Mouse (Mus musculus) hindbrain, embryonic 12.5 days (tissue): ENCODE data around the gene S1pr5. TPM values are rescaled to one million over a fixed set of nuclear protein-coding genes. Genes with fewer than 3 reads are reported as not detected.
A peak's percentile ranks its signal among the peaks of the same experiment; 100 is the strongest.
"Not testable (repeated sequence)": the region's sequence is repeated elsewhere in the genome, so short reads cannot be mapped to it uniquely, and the experiment has no call there.

Experiments used
- ATAC-seq: fragments of 200-750 bp; cut with Nextera tagmentation; 2 replicates; pipeline ENCODE4 v1.8.0; 2017; ENCODE audit warnings: moderate TSS enrichment; ENCODE audit not compliant: low FRiP score
- H3K27ac ChIP-seq: fragments of 300-500 bp; sonication (generic); 2 replicates; pipeline ENCODE4 v1.5.1; 2016; ENCODE audit warnings: mild to moderate bottlenecking
- H3K27me3 ChIP-seq: fragments of 300-500 bp; sonication (generic); 2 replicates; pipeline ENCODE4 v1.6.1; 2016; ENCODE audit warnings: mild to moderate bottlenecking
- H3K36me3 ChIP-seq: fragments of 300-500 bp; sonication (generic); 2 replicates; pipeline ENCODE4 v1.6.1; 2016; ENCODE audit warnings: mild to moderate bottlenecking
- H3K4me1 ChIP-seq: fragments of 300-500 bp; sonication (generic); 2 replicates; pipeline ENCODE4 v1.6.1; 2016
- H3K4me2 ChIP-seq: fragments of 300-500 bp; sonication (generic); replicated peaks from 2 replicates; pipeline ENCODE4 v1.6.1; 2016; ENCODE audit warnings: mild to moderate bottlenecking
- H3K4me3 ChIP-seq: fragments of 300-500 bp; sonication (generic); 2 replicates; pipeline ENCODE4 v1.5.1; 2016; ENCODE audit warnings: mild to moderate bottlenecking
- H3K9ac ChIP-seq: fragments of 300-500 bp; sonication (generic); 2 replicates; pipeline ENCODE4 v1.6.1; 2016; ENCODE audit warnings: mild to moderate bottlenecking, moderate library complexity
- H3K9me3 ChIP-seq: fragments of 300-500 bp; sonication (generic); replicated peaks from 2 replicates; pipeline ENCODE4 v1.6.1; 2016; ENCODE audit warnings: mild to moderate bottlenecking
- WGBS: fragments of 180-500 bp; shearing (Covaris S2); methylation state at CpG from one replicate; pipeline ENCODE4 v1.1.7; 2016; 5-methylcytosine and 5-hydroxymethylcytosine counted together
- polyA plus RNA-seq: library from polyadenylated mRNA; unstranded; fragments of >200 nt; fragmentation: Nextera tagmentation; extraction: Ambion mirVana; gene quantifications from 2 replicates; pipeline ENCODE4 v1.2.1, GENCODE M21; 2016

Gene S1pr5
- polyA plus RNA-seq, result 1.5 and 1.9 TPM in 2 replicates

DNA sequence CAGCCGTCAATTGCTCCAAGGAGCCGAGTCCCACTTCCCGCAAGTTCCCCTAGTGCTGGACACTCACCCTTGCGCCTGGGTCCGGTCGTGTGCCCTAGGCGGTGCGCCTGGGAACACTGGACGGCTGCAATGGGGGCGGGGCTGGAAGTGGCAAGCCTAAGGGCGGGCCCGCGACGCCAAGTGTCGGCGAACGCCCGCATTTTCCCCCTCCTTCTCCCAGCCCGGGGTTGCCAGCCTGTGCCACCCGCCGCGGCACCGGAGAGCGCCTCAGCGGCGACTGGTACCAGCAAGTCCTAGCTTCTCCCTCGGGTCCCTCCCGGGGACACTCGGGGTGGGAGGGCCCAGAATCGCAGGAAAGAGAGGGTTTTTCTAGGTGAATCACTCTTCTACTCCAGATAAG, at the start of gene S1pr5:
S1pr5 (minus strand) TSS at position 118 of the 400 bp plus-strand sequence.
- H3K9ac ChIP-seq, result peak within 1 kb of the TSS; percentile 18; the same call in 1 of the 2 replicates
- no peak for ATAC-seq
- H3K4me1 ChIP-seq, result peaks cover 27% of the 10 kb centered on the region
- no peaks in the 10 kb centered on the region for H3K9me3 ChIP-seq
- no peaks in the 10 kb centered on the region for H3K36me3 ChIP-seq
- H3K27ac ChIP-seq, result no peak within 1 kb of the TSS
- 1% methylated on average over 30 of the region's 30 CpGs for WGBS
- peaks cover 93% of the 10 kb centered on the region for H3K27me3 ChIP-seq
- H3K4me2 ChIP-seq, result peak within 1 kb of the TSS; percentile 34
- H3K4me3 ChIP-seq, result peak within 1 kb of the TSS; percentile 20

DNA sequence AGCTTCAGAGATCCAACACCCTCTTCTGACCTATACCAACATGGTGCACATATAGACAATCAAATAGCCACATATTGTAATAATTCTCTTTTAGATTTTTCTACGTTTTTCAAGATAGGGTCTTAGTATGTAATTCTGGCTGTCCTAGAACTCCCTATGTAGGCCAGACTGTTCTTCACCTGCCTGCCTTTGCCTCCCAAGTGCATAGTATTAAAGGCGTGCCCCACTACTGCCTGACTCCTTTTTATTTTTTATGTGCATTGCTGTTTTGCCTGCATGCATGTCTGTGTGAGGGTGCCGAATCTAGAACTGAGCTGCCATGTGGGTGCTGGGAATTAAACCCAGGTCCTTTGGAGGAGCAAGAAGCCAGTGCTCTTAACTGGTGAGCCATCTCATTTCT, 44.0 kb upstream of the S1pr5 start:
- Histone ChIP-seq H3K4me2 (no peak overlapping the region), H3K9me3 (no peaks in the 10 kb centered on the region), H3K27me3 (no peaks in the 10 kb centered on the region), H3K4me3 (no peak overlapping the region), H3K36me3 (no peaks in the 10 kb centered on the region), H3K27ac (no peak overlapping the region), H3K4me1 (peaks cover 21% of the 10 kb centered on the region), H3K9ac (no peak overlapping the region)
- 93% methylated on average over 3 of the region's 3 CpGs for WGBS
- no peak for ATAC-seq

DNA sequence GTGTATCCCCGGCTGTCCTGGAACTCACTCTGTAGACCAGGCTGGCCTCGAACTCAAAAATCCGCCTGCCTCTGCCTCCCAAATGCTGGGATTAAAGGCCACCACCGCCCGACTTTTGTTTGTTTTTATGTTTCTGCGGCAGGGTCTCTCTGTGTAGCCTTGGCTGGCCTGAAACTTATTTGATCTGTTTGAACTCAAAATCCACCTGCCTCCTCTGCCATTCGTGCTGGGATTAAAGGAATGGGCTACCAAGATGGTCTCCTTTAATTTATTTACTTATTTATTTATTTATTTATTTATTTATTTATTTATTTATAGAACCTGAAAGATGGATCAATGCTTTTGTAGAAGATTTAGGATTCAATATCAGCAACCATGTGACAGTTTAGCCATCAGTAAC, 43.6 kb upstream of the S1pr5 start:
- ATAC-seq, H3K27me3 ChIP-seq, H3K36me3 ChIP-seq, H3K9me3 ChIP-seq, H3K9ac ChIP-seq: not testable (repeated sequence)
- 24% methylated on average over 7 of the region's 7 CpGs for WGBS
- Histone ChIP-seq H3K4me3 (peak overlapping the region; percentile 81), H3K4me1 (peaks cover 25% of the 10 kb centered on the region), H3K4me2 (peak overlapping the region; percentile 71), H3K27ac (peak overlapping the region; percentile 78)

DNA sequence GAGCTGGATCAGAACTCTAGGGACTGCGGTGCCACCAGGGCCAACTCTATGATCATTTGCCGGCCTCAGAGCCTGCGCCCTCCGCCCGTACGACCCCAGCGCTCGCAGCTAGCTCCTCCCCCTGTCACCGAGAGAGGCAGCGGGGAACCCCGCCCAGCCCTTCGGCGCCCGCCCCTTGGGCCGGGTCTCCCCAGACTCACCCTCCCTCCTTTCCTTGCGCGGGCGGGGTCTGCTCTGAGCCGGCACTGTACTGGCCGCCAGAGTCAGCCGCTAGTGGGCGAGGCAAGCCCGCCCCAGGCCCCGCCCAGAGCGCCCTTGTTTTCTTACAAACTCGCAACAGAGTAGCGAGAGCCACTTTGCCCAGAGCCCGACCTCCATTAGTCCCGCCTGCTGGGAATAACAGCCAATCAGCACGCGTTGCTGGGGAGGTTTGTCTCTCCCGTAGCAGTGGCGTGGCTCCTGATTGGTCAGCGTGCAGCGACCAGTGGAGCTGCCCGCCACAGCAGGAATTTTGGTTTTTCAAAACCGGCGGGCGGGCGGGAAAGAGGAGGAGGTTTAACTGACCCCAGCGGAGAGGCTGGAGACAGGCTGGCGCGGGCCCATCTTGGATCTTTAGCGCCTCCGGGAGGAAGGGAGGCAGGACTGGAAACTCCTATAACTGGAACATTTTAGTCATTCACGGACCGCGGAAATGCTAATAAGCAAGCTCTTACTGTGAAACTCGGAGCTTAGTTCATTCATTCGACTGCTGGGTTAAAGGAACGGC, 43.0 kb upstream of the S1pr5 start, which contains the start of gene Cdkn2d:
Cdkn2d (minus strand) TSS at position 386 of the 766 bp plus-strand sequence.
- under 1% methylated on average over 51 of the region's 51 CpGs for WGBS
- Histone ChIP-seq H3K9me3 (no peaks in the 10 kb centered on the region), H3K36me3 (no peaks in the 10 kb centered on the region), H3K27me3 (no peaks in the 10 kb centered on the region), H3K4me2 (peak within 1 kb of the TSS; percentile 71), H3K27ac (peak within 1 kb of the TSS; percentile 89), H3K9ac (peak within 1 kb of the TSS; percentile 84), H3K4me1 (peaks cover 32% of the 10 kb centered on the region), H3K4me3 (peak within 1 kb of the TSS; percentile 81)
- ATAC-seq, result peak; percentile 96

DNA sequence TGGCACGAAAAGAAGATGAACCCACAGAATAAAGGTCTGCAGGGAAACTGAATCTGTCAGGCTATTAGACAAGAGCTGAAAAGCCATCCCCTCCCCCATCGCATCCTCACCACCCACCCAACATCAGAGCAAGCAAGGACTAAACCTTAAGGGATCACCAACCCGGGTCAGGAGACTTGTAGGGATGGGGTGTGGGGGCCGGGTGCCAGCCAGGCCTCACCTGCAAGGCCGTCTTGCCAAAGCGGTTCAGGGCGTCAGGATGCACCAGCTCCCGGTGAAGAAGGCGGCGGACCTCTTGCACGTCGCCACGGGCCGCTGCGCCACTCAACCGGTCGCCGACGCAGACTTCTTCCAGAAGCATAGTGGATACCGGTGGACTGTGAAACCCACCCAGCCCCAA, 42.3 kb upstream of the S1pr5 start:
- Histone ChIP-seq H3K27me3 (no peaks in the 10 kb centered on the region), H3K36me3 (no peaks in the 10 kb centered on the region), H3K9me3 (no peaks in the 10 kb centered on the region), H3K27ac (peak overlapping the region; percentile 89), H3K9ac (peak overlapping the region; percentile 84), H3K4me3 (peak overlapping the region; percentile 81), H3K4me1 (peaks cover 32% of the 10 kb centered on the region), H3K4me2 (peak overlapping the region; percentile 71)
- ATAC-seq, result no peak
- WGBS, result under 1% methylated on average over 20 of the region's 20 CpGs

DNA sequence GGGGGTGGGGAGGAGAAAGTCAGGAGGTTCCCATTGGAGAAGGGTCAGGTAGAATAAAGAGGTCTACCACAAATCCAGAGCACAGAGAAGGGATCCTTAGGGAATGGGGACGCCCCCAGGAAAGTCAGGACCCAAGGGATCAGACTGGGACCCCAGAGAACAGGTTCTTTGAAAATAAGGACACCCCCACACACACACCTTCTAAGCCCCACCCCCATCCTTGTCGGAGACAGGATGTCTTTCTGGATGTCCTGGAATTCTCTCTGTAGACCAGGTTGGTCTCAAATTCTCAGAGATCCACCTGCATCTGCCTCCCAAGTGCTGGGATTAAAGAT, 41.1 kb upstream of the S1pr5 start:
- H3K4me1 ChIP-seq, result peaks cover 32% of the 10 kb centered on the region
- WGBS, result 83% methylated on average over 2 of the region's 2 CpGs
- 0 out of 2 replicates have a peak overlapping the region, but pooled peaks have one; percentile 81 for H3K4me3 ChIP-seq
- no peaks in the 10 kb centered on the region for H3K9me3 ChIP-seq
- H3K4me2 ChIP-seq, result peak overlapping the region; percentile 71
- ATAC-seq, result no peak
- no peak overlapping the region for H3K9ac ChIP-seq
- H3K36me3 ChIP-seq, result peaks cover 10% of the 10 kb centered on the region
- no peaks in the 10 kb centered on the region for H3K27me3 ChIP-seq
- no peak overlapping the region for H3K27ac ChIP-seq

DNA sequence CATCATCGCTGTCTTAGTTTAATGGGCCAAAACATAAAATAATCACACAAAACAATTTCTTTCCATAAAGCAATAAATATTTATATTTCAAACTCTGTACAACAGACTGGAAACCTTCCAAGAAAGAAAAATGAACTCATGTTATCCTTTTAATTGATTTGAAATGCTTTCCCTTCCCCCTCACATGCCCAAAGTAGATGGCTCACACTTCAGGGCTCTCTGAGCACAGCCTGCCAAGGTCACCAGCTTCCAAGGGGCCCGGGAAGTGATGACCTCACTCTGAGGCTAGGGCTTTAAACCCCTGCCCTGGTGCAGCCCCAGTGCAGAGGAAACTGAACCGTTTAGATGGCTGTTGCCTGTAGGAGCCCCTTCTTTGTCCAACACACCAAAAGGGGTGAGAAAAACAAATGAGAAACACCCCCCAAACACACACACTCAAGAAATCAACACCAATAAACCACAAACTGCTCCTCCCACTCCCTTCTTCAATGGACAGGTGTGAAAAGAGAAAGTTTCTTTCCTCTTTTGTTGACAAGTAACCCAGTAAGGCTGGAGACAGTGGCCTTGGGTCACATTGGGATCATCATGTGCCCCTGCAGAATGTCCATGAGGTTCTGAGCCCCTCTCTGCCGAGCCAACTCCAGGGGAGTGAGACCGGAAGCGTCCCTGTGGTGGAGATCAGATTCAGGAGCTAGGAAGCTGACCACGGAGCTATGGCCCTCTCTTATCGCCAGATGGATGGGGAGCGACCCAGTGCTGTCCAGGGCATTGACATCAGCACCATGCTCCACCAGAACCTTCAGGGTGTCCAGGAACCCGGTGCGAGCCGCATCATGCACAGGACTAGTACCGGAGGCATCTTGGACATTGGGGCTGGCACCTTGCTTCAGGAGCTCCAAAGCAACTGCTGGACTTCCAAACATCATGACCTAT, 40.4 kb upstream of the S1pr5 start:
- WGBS, result 79% methylated on average over 13 of the region's 13 CpGs
- no peak for ATAC-seq
- Histone ChIP-seq H3K4me1 (peaks cover 32% of the 10 kb centered on the region), H3K4me2 (peak overlapping the region; percentile 71), H3K27me3 (no peaks in the 10 kb centered on the region), H3K4me3 (peak overlapping the region; percentile 81), H3K9me3 (no peaks in the 10 kb centered on the region), H3K27ac (peak overlapping the region; percentile 85), H3K36me3 (peaks cover 17% of the 10 kb centered on the region), H3K9ac (peak overlapping the region; percentile 78)

DNA sequence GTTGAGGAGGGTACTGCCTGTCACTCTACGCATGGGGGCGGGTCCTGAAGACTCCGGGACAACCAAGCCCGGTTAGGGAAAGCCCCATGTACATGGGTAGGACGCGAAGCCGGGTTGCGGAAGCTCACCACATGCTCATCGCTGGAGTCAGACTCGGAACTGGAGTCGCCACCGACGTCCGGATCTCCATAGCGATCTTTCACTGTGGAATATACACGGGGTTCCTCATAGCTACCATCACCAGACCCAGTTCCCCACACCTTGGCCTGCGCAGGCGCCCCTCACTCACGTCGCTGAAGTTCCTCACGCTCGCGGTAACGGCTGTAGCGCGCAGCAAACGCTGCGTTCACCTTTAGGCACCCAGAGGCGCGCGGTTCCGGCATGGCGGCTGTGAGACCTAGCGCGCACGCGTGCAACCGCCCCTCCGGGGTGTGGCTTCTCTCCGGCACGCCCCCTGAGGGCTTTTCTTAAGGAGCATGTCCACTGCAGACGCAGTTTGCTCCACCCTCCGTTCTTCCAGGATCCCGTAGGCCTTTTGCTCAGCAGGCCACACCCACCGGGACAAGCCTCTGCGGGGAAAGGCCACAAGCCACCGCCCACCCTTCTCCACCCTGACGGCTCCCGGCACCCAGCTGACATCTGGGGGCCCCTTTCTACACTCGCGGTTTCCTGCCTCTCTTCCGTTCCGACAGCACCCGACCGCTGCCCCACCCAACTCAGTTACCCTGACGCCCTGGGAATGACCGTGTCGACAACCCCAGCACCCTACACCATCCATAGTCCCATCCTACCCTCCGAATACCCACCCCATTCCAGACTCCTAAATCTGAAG, 39.5 kb upstream of the S1pr5 start, which contains the start of gene Kri1:
Kri1 (minus strand) TSS at position 399 of the 832 bp plus-strand sequence.
- peaks cover 32% of the 10 kb centered on the region for H3K4me1 ChIP-seq
- H3K9ac ChIP-seq, result peak within 1 kb of the TSS; percentile 78
- no peaks in the 10 kb centered on the region for H3K27me3 ChIP-seq
- H3K36me3 ChIP-seq, result peaks cover 20% of the 10 kb centered on the region
- 1% methylated on average over 59 of the region's 59 CpGs for WGBS
- peak within 1 kb of the TSS; percentile 85 for H3K27ac ChIP-seq
- H3K4me3 ChIP-seq, result peak within 1 kb of the TSS; percentile 81
- peak; percentile 76 for ATAC-seq
- no peaks in the 10 kb centered on the region for H3K9me3 ChIP-seq
- H3K4me2 ChIP-seq, result peak within 1 kb of the TSS; percentile 71

DNA sequence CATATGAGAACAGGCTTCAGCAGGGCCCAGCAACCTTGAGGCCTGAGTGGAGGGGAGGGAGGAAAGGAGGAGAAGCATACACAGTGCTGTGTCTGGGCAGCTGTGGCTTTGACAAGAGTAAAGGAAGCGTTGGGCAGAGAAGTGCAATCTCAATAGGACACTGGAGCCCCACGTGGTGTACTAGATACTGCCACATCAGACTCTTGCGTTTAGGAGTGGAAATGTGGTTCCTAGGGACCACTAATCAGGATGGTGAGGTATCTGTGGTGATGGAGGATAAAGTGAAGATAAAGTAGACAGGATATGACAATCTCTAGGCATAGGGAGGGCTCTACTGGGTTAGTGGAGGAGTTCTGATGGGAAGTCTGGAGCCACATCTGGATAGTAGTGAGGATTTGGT, 38.5 kb upstream of the S1pr5 start:
- H3K9ac ChIP-seq, result peak overlapping the region; percentile 78; the same call in 1 of the 2 replicates
- peaks cover 28% of the 10 kb centered on the region for H3K36me3 ChIP-seq
- H3K27ac ChIP-seq, result no peak overlapping the region
- no peaks in the 10 kb centered on the region for H3K9me3 ChIP-seq
- H3K27me3 ChIP-seq, result no peaks in the 10 kb centered on the region
- WGBS, result 63% methylated on average over 3 of the region's 3 CpGs
- H3K4me1 ChIP-seq, result peaks cover 32% of the 10 kb centered on the region
- H3K4me3 ChIP-seq, result peak overlapping the region; percentile 81
- ATAC-seq, result no peak
- peak overlapping the region; percentile 71 for H3K4me2 ChIP-seq

DNA sequence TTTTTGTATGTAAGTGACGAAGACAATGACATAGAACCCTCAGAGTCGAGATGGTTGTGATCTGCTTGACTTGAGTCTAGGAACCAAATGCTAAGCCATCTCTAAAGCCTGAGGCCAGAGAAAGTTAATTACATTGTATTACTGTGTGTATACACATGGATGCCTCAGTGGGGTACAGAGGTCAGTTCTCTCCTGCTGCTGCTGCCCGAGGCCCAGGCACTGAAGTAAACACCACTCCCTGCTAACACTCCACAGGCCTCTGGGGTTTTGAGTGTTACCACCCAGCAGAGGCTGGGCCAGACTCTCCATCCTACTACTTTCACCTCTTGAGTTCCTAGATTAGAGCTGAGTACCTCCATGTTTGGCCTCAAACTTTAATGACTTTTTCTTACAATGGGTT, 35.8 kb upstream of the S1pr5 start:
- H3K36me3 ChIP-seq, result peaks cover 53% of the 10 kb centered on the region
- no peak overlapping the region for H3K4me2 ChIP-seq
- no peak overlapping the region for H3K9ac ChIP-seq
- H3K9me3 ChIP-seq, result no peaks in the 10 kb centered on the region
- 72% methylated on average over 3 of the region's 3 CpGs for WGBS
- peaks cover 21% of the 10 kb centered on the region for H3K4me1 ChIP-seq
- H3K27ac ChIP-seq, result no peak overlapping the region
- H3K4me3 ChIP-seq, result no peak overlapping the region
- ATAC-seq, result no peak
- no peaks in the 10 kb centered on the region for H3K27me3 ChIP-seq

DNA sequence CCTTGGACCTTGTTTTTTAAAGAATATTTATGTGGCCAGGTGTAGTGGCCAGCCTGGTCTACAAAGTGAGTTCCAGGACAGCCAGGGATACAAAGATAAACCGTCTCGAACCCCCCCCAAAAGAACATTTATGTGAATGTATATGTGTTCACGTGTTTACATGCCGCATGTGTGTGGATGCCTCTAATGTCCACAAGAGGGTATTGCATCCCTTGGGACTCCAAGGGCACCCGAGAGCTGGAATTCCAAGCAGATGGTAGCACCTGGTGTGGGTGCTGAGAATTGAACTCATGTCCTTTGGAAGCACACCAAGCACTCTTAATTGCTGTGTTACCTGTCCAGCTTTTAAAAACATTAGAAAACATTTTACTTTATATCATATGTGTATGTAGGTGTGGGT, 35.3 kb upstream of the S1pr5 start:
- Histone ChIP-seq H3K36me3 (peaks cover 57% of the 10 kb centered on the region), H3K9ac (no peak overlapping the region), H3K27ac (no peak overlapping the region), H3K27me3 (no peaks in the 10 kb centered on the region), H3K4me3 (no peak overlapping the region), H3K4me2 (no peak overlapping the region), H3K9me3 (no peaks in the 10 kb centered on the region), H3K4me1 (peaks cover 17% of the 10 kb centered on the region)
- 92% methylated on average over 5 of the region's 5 CpGs for WGBS
- no peak for ATAC-seq
